Mouse (Mus musculus): Measurements from ENCODE around the gene Tspan4. TPM values are rescaled to one million over a fixed set of nuclear protein-coding genes. Genes with fewer than 3 reads are reported as not detected.

The Tspan4 gene
- polyA plus RNA-seq, 1 experiment from 2014 or later, result 38.7 TPM

DNA sequence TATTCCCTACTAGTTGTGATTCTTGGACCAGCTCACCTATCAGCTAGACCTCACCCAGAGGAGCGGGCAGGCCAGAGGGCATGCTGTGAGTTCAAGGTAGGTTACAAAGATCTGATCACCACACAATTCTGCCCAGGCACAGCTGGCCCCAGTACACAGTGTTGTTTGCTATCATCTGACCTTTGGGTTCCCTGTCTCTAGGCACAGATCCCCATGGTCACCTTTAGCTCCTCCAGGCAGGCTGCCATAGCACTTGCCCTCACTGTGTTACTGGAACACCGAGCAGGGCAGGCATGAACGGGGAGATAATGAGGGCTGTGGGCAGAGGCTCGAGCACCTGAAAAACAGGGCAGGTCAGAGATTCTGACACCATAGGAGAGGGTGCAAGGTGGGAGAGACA, 42.6 kb downstream of the Tspan4 start:
- no peaks in the 10 kb centered on the region for H3K4me1 ChIP-seq
- WGBS, result 84% methylated on average over 4 of the region's 4 CpGs
- H3K4me3 ChIP-seq, result no peak overlapping the region
- H3K9me3 ChIP-seq (replicated peaks), result no peaks in the 10 kb centered on the region
- peaks cover 37% of the 10 kb centered on the region for H3K36me3 ChIP-seq
- no peaks in the 10 kb centered on the region for H3K27me3 ChIP-seq (ENCODE audit: low read depth, poor library complexity, severe bottlenecking)
- H3K27ac ChIP-seq (replicated peaks), result no peak overlapping the region
- no peak for DNase-seq (ENCODE audit: low spot score)

DNA sequence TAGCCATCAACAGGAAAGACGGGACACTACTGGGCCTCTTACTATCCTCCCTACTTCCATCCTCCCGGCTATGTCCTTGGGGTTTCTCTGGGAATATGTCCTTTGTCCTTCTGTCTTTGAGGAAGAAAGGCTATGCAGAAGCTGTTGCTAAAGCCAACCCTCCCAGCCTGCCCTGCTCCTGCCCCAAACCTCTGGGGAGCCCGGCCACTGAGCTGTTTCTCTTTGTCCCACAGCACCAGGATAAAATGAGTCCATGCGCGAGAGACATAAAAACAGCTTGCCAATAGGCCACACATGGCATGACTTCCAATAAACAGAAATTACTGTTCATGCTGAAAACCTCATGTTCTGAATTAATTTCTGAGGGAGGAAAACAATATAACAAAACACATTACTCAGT, 43.3 kb downstream of the Tspan4 start:
- peaks cover 36% of the 10 kb centered on the region for H3K36me3 ChIP-seq
- 91% methylated on average over 5 of the region's 5 CpGs for WGBS
- no peak overlapping the region for H3K4me3 ChIP-seq
- no peak overlapping the region for H3K27ac ChIP-seq (replicated peaks)
- H3K4me1 ChIP-seq, result no peaks in the 10 kb centered on the region
- H3K9me3 ChIP-seq (replicated peaks), result no peaks in the 10 kb centered on the region
- no peaks in the 10 kb centered on the region for H3K27me3 ChIP-seq (ENCODE audit: low read depth, poor library complexity, severe bottlenecking)
- no peak for DNase-seq (ENCODE audit: low spot score)

DNA sequence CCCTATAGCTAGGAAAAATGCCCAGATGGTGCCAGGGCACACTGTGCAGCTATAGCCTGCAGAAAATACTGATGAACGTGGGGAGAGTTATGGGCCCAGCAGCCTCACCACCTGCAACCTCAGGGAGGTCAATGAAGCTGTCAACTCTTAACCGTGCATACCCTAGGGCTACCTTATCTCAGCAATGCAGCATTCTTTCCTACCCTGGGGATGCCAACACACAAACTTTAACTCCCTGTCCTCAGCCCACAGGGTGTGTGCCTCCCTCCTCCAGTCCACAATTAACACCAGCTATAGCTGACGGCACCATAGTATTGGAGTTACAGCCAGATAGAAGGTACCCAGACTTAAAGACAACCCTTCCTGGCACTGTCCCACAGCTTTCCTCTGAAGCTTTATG, 43.9 kb downstream of the Tspan4 start:
- peaks cover 29% of the 10 kb centered on the region for H3K36me3 ChIP-seq
- H3K4me1 ChIP-seq, result no peaks in the 10 kb centered on the region
- no peaks in the 10 kb centered on the region for H3K9me3 ChIP-seq (replicated peaks)
- H3K27ac ChIP-seq (replicated peaks), result no peak overlapping the region
- no peak overlapping the region for H3K4me3 ChIP-seq
- DNase-seq (ENCODE audit: low spot score), result no peak
- WGBS, result 93% methylated on average over 3 of the region's 3 CpGs
- H3K27me3 ChIP-seq (ENCODE audit: low read depth, poor library complexity, severe bottlenecking), result no peaks in the 10 kb centered on the region

DNA sequence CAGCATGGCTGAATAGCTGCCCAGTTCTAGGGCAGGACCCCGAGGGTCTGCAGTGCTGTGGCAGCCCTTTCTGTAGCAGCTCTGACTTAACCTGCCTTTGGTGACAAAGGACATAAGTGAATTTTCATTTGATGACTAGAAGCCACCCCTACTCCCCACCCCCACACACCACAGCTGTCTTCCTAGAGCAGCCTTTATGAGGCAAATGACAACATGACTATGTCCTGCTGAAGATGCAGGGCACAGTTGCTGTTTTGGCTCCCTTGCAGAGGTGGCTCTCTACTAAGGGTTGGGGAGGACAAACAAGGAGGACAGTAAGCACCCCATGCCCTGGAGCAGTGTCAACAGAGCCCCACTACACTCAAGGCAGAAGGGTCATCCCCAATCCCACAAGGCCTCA, 44.8 kb downstream of the Tspan4 start:
- Histone ChIP-seq H3K27ac (replicated peaks) (no peak overlapping the region), H3K9me3 (replicated peaks) (no peaks in the 10 kb centered on the region), H3K4me1 (no peaks in the 10 kb centered on the region), H3K27me3 (ENCODE audit: low read depth, poor library complexity, severe bottlenecking) (no peaks in the 10 kb centered on the region), H3K36me3 (peaks cover 26% of the 10 kb centered on the region), H3K4me3 (no peak overlapping the region)
- no peak for DNase-seq (ENCODE audit: low spot score)
- 73% methylated on average over 1 of the region's 1 CpGs for WGBS

DNA sequence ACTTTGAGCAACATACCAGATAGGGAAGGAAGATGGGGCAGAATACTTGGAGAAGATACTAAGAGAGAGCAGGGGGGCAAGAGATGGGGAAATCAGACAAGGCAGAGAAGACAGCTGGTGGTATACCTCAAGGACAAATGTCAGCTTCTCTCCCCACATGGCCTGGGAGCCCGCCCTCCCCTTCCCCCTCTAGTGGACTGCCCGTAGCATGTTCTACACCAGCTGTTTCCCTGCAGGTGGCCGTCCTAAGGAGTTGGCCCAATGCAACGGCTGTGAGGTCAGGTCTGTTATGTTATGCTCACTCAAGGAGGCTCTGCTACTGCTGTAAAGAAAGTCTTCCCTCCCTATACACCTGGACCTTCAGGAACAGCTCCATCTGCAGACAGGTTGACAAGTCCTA, 48.0 kb downstream of the Tspan4 start:
- no peak for DNase-seq (ENCODE audit: low spot score)
- H3K36me3 ChIP-seq, result peaks cover 18% of the 10 kb centered on the region
- no peaks in the 10 kb centered on the region for H3K27me3 ChIP-seq (ENCODE audit: low read depth, poor library complexity, severe bottlenecking)
- H3K4me3 ChIP-seq, result no peak overlapping the region
- H3K27ac ChIP-seq (replicated peaks), result no peak overlapping the region
- H3K4me1 ChIP-seq, result no peaks in the 10 kb centered on the region
- H3K9me3 ChIP-seq (replicated peaks), result no peaks in the 10 kb centered on the region
- 49% methylated on average over 4 of the region's 4 CpGs for WGBS

DNA sequence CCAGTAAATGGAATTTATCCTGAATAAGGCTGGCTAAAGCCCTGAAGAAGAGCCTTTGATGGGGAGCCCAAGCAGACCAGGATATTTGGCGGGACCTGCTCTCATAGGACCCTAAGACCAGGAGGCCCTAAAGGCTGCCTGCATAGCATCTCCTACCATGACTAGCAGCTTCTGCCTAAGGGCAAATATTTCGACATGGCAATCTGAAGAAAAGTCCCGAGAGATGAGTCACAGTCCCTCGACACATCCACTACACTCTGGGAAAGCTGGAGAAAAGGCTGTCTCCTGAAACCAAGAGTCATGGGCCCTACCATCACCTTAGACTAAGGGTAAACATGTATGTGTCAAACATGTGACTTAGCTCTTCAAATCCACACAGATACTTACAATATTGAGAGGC, 49.2 kb downstream of the Tspan4 start:
- Histone ChIP-seq H3K27ac (replicated peaks) (no peak overlapping the region; the same call in 1 of the 2 replicates), H3K4me3 (no peak overlapping the region), H3K9me3 (replicated peaks) (no peaks in the 10 kb centered on the region), H3K36me3 (peaks cover 30% of the 10 kb centered on the region), H3K27me3 (ENCODE audit: low read depth, poor library complexity, severe bottlenecking) (no peaks in the 10 kb centered on the region), H3K4me1 (no peaks in the 10 kb centered on the region)
- 91% methylated on average over 4 of the region's 4 CpGs for WGBS
- DNase-seq (ENCODE audit: low spot score), result no peak

DNA sequence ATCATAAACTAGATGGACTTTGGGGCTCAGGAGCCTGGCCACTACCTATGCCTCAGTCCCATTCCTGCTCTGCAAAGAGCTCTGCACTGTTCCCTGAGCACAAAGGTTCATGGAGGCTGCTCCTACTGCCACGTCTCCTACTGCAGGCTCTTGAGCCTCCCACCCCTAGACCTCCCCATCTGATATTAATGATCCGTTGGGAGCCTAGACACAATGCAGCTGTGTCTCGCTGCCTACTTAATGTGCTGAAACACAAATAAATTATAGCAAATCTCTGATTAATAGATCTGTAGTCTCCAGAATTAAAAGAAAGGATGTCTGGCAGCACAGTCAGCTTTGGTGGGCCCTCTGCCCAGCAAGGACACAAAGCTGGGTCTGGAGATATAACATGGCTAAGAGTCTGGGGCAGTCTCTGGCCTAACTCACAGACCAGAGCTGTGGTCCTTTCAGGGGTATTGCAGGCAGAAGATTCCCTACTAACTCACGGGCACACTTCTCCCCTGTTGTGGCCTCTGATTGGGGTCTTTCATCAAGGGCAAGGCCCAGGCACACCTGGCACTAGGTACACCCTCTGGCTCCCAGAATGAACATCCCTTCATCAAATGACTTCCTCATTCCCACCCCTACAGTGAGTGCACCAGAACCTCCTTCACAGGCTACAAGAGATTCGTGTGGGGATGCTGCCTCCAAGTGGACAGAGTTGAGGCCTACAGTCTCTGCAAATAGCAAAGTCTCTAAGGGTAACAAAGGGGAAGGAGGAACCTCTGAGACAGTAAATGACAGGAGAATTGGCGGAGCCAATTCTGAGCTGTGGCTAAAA, 49.9 kb downstream of the Tspan4 start:
- H3K27ac ChIP-seq (replicated peaks), result no peak overlapping the region
- H3K36me3 ChIP-seq, result peaks cover 37% of the 10 kb centered on the region
- WGBS, result 64% methylated on average over 6 of the region's 6 CpGs
- H3K9me3 ChIP-seq (replicated peaks), result no peaks in the 10 kb centered on the region
- no peaks in the 10 kb centered on the region for H3K27me3 ChIP-seq (ENCODE audit: low read depth, poor library complexity, severe bottlenecking)
- no peaks in the 10 kb centered on the region for H3K4me1 ChIP-seq
- DNase-seq (ENCODE audit: low spot score), result peak; percentile 70
- no peak overlapping the region for H3K4me3 ChIP-seq

DNA sequence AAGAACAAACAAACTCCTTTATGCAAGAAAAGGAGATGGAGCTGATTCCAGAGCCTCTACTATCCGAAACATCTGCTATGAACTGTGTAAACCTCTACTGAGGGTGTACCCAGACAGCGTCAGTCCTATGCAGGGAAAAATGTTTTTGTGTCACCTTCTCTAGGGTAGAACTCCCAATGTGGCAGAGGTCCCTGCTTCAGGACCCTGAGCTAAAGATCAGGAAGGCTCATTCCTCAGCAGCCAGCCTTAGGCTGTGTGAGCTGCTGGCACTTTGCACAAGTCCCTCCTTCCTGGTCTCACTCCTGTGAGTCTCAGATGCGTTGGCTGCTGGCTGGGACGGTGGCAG, 50.5 kb downstream of the Tspan4 start:
- DNase-seq (ENCODE audit: low spot score), result no peak
- Histone ChIP-seq H3K9me3 (replicated peaks) (no peaks in the 10 kb centered on the region), H3K27me3 (ENCODE audit: low read depth, poor library complexity, severe bottlenecking) (no peaks in the 10 kb centered on the region), H3K4me3 (no peak overlapping the region), H3K4me1 (no peaks in the 10 kb centered on the region), H3K36me3 (peaks cover 42% of the 10 kb centered on the region), H3K27ac (replicated peaks) (no peak overlapping the region)
- 86% methylated on average over 4 of the region's 4 CpGs for WGBS

DNA sequence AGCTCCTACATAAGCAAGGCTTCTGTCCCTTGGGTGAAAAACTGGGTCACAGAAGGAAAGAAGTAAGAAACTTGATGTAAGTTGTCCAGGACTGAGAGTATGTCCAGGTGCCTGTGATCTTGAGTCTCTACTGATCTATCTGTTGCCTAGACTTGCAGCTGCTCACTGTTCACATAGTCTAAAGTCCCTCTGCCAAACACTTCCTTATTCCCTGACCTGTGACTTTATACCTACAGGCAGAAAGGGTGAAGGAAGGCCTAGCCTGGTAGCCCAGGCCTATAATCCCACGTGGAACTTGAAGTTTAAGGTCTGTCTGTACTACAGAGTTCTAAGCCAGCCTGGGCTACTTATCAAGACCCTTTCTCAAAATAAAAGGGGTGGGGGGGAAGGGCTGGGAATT, 60.5 kb downstream of the Tspan4 start:
- peaks cover 5% of the 10 kb centered on the region; the same call in 1 of the 2 replicates for H3K36me3 ChIP-seq
- 89% methylated on average over 1 of the region's 1 CpGs for WGBS
- no peak for DNase-seq (ENCODE audit: low spot score)
- no peak overlapping the region for H3K4me3 ChIP-seq
- no peaks in the 10 kb centered on the region for H3K9me3 ChIP-seq (replicated peaks)
- H3K4me1 ChIP-seq, result peaks cover 20% of the 10 kb centered on the region
- H3K27me3 ChIP-seq (ENCODE audit: low read depth, poor library complexity, severe bottlenecking), result peaks cover 3% of the 10 kb centered on the region; the same call in 1 of the 2 replicates
- no peak overlapping the region for H3K27ac ChIP-seq (replicated peaks)

DNA sequence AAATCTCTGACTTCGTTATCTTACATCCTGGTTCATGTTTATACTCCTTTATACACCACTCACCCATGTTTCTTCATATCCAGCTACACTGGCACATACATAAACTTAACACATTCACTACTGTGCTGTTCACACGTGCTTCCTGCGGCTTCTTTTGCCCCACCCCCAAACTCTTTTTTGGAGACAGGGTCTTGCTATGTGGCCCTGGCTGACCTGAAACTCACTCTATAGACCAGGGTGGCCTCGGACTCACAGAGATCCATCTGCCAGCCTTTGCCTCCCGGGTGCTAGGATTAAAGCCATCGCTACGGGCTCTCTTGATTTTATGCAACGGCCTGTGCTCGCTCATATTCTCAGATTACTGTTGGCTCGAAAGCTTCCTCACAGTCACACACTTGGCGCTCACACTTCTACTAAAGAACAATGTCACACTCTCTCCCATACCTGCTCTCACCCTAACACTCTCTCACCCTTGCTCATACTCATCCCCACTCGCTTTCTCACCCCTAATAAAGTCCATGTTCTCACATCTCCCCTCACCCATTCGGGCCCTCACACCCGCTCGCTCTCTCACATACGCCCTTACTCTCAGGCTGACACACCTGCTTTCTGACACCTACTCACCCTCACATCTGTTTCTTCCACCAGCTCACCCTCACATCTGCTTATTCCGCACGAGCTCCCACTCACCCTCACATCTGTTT, 64.0 kb downstream of the Tspan4 start:
- DNase-seq (ENCODE audit: low spot score), result no peak
- Histone ChIP-seq H3K9me3 (replicated peaks) (no peaks in the 10 kb centered on the region), H3K4me1 (peaks cover 23% of the 10 kb centered on the region), H3K4me3 (peak overlapping the region; percentile 72), H3K36me3 (no peaks in the 10 kb centered on the region), H3K27me3 (ENCODE audit: low read depth, poor library complexity, severe bottlenecking) (peaks cover 9% of the 10 kb centered on the region; the same call in 1 of the 2 replicates), H3K27ac (replicated peaks) (peak overlapping the region; percentile 87)
- WGBS, result 25% methylated on average over 18 of the region's 18 CpGs

DNA sequence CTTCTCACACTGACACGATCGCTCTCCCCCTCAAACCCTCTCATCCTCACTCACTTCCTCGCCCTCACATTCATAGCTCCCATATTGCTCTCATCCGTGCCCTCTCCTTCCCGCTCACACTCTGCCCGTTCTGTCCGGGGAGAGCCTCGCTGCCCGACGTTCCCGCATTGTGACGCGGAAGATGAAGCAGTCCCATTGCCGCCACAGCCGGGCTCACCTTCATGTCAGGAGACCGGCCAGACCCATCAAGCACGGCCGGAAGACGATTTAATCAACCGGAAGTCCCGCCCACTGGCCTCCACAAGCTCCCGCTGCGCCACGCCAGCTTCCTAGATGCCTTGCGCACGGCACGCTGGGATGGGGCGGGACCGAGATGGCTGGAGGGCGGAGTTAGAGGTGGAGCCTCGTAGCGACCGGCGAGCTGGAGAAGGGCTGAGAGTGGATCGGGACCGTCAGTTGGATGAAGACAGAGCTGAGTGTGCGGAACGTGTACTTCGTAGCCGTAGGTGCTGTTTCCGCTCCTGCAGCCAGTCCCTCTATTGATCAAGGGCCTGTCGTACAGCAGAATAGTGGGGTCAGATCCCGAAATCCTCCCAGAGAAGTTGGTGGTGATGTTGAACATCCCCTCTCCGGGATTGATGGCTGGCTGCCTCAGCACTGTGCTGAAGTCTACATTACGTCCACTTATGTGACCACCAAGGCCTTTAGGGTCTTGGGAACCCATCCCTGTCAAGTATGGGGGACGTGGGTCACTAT, 64.7 kb downstream of the Tspan4 start, which contains the start of gene Chid1:
Gene Chid1, minus strand, starts transcription at position 302 of the 756 bp plus-strand sequence.
- whole genome bisulfite sequencing, result 2% methylated on average over 46 of the region's 46 CpGs
- peaks cover 23% of the 10 kb centered on the region for H3K4me1 ChIP-seq
- no peaks in the 10 kb centered on the region for H3K36me3 ChIP-seq
- H3K4me3 ChIP-seq, result peak within 1 kb of the TSS; percentile 72
- H3K27me3 ChIP-seq (ENCODE audit: low read depth, poor library complexity, severe bottlenecking), result peaks cover 9% of the 10 kb centered on the region; the same call in 1 of the 2 replicates
- H3K9me3 ChIP-seq (replicated peaks), result no peaks in the 10 kb centered on the region
- peak; percentile 99 for DNase-seq (ENCODE audit: low spot score)
- H3K27ac ChIP-seq (replicated peaks), result peak within 1 kb of the TSS; percentile 87

DNA sequence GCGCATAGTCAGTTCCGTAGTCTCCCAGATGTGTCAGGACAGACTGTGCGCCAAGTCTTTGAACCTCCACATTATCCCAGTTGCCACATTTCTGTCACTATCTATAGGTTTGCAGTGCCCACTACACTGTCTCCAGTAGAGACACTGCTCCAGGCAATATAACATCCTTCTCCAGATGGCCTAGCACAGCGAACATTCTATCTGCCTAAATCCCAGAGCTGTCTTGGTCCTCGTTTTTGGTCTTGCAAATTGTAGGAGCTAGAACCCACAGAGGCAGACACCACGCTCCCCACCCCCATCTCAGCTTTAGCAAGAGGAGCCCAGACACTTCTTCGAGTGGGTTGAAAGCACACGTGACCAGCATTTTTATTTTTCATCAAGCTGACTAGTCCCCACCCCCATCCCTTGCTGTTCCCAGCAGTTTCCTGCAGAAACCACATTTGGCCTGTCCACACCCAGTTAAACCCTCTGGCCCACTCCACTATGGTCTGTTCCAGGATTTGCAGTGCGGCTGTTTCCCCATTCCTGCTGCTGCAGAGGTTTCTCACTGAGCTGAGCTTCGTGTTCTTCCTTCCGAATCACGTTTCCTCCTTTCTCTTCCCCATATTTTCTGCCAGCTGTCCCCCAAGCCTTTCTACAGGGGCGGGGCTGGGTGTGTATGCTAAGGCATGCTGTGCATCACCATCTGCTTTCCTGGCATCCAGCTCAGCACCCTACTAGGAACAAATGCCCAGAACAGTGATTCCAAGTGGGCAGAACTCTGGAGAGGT, 65.5 kb downstream of the Tspan4 start:
- H3K4me1 ChIP-seq, result peaks cover 23% of the 10 kb centered on the region
- DNase-seq (ENCODE audit: low spot score), result no peak
- H3K27me3 ChIP-seq (ENCODE audit: low read depth, poor library complexity, severe bottlenecking), result peaks cover 9% of the 10 kb centered on the region; the same call in 1 of the 2 replicates
- WGBS, result 63% methylated on average over 13 of the region's 13 CpGs
- no peaks in the 10 kb centered on the region for H3K9me3 ChIP-seq (replicated peaks)
- H3K36me3 ChIP-seq, result no peaks in the 10 kb centered on the region
- H3K27ac ChIP-seq (replicated peaks), result peak overlapping the region; percentile 87
- H3K4me3 ChIP-seq, result peak overlapping the region; percentile 72
